Mouse (Mus musculus) intestine, embryonic 15.5 days (tissue): ENCODE data around the gene Exoc8. TPM values are rescaled to one million over a fixed set of nuclear protein-coding genes. Genes with fewer than 3 reads are reported as not detected.
A peak's percentile ranks its signal among the peaks of the same experiment; 100 is the strongest.

ENCODE experiments used
- ATAC-seq: fragments of 200-750 bp; cut with Nextera tagmentation; 2 replicates; pipeline ENCODE4 v1.8.0; 2017; ENCODE audit warnings: moderate TSS enrichment, moderate library complexity
- H3K27ac ChIP-seq: fragments of 300-500 bp; sonication (generic); 2 replicates; pipeline ENCODE4 v1.5.1; 2015; ENCODE audit warnings: mild to moderate bottlenecking, inconsistent platforms
- H3K27me3 ChIP-seq: fragments of 300-500 bp; sonication (generic); replicated peaks from 2 replicates; pipeline ENCODE4 v1.6.1; 2015; ENCODE audit warnings: inconsistent platforms
- H3K36me3 ChIP-seq: fragments of 300-500 bp; sonication (generic); 2 replicates; pipeline ENCODE4 v1.6.1; 2015; ENCODE audit warnings: inconsistent platforms
- H3K4me1 ChIP-seq: fragments of 300-500 bp; sonication (generic); replicated peaks from 2 replicates; pipeline ENCODE4 v1.6.1; 2015; ENCODE audit warnings: inconsistent platforms
- H3K4me2 ChIP-seq: fragments of 300-500 bp; sonication (generic); replicated peaks from 2 replicates; pipeline ENCODE4 v1.6.1; 2015; ENCODE audit warnings: mild to moderate bottlenecking, inconsistent platforms
- H3K4me3 ChIP-seq: fragments of 300-500 bp; sonication (generic); replicated peaks from 2 replicates; pipeline ENCODE4 v1.5.1; 2015; ENCODE audit warnings: inconsistent platforms
- H3K9ac ChIP-seq: fragments of 300-500 bp; sonication (generic); 2 replicates; pipeline ENCODE4 v1.6.1; 2015; ENCODE audit warnings: inconsistent platforms
- H3K9me3 ChIP-seq: fragments of 300-500 bp; sonication (generic); 2 replicates; pipeline ENCODE4 v1.6.1; 2016; ENCODE audit warnings: inconsistent platforms
- WGBS: fragments of 180-500 bp; shearing (Covaris S2); methylation state at CpG from one replicate; pipeline ENCODE4 v1.1.7; 2015; 5-methylcytosine and 5-hydroxymethylcytosine counted together
- polyA plus RNA-seq: library from polyadenylated mRNA; unstranded; fragments of >200 nt; fragmentation: Nextera tagmentation; extraction: Ambion mirVana; gene quantifications from 2 replicates; pipeline ENCODE4 v1.2.1, GENCODE M21; 2015

The Exoc8 gene
- polyA plus RNA-seq, 1 experiment from 2014 or later = 7.5 TPM

GRCm38 (mm10) chr8:124863729-124864128 lies 33.8 kb downstream of the Exoc8 start:
- 8% methylated on average over 8 of the region's 8 CpGs for WGBS
- no peak for ATAC-seq

DNA sequence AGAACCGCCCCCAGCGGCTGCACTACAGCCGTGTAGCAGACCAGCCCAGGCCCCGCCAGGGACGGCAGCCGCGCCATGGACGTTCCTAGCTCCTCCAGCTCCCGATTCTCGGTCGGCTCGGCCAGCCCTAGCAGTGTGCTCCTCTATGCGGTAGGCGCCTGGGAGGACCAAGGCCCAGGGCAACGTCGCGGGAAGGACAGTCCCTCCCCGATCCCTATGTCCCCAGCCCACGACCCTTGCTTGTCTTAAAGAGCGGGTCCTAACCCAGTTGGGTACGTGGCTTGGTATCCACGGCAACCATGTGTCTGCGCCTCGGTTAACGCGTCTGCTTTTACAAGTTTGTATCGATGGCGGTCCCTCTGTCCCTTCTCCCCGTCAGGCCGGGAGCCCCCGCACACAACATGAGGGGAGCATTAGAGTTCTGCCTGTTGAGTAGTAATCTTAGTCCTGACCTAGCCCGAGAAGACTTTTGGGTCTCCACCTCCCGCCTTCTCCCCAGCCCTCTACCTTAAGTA lies 34.3 kb downstream of the Exoc8 start:
- Histone ChIP-seq H3K36me3 (peaks cover 16% of the 10 kb centered on the region), H3K27me3 (no peaks in the 10 kb centered on the region), H3K27ac (peak overlapping the region; percentile 93), H3K4me2 (peak overlapping the region; percentile 77), H3K9ac (peak overlapping the region; percentile 96), H3K4me1 (peaks cover 4% of the 10 kb centered on the region; the same call in 1 of the 2 replicates), H3K4me3 (peak overlapping the region; percentile 81), H3K9me3 (no peaks in the 10 kb centered on the region)
- ATAC-seq = peak; percentile 82
- WGBS = 0% methylated on average over 33 of the region's 33 CpGs

More at GRCm38 (mm10) chr8:124863729-124864128, 33.8 kb downstream of the Exoc8 start:
- Histone ChIP-seq H3K27me3 (no peaks in the 10 kb centered on the region), H3K9me3 (no peaks in the 10 kb centered on the region), H3K4me2 (peak overlapping the region; percentile 77), H3K4me3 (peak overlapping the region; percentile 81), H3K9ac (peak overlapping the region; percentile 96), H3K4me1 (peaks cover 4% of the 10 kb centered on the region; the same call in 1 of the 2 replicates), H3K36me3 (peaks cover 13% of the 10 kb centered on the region; the same call in 1 of the 2 replicates), H3K27ac (peak overlapping the region; percentile 93; the same call in 1 of the 2 replicates)

GRCm38 (mm10) chr8:124862321-124863162 lies 35.0 kb downstream of the Exoc8 start, which contains the start of the genes Gnpat and 2810004N23Rik:
Gnpat (plus strand) TSS chr8:124863033.
2810004N23Rik (minus strand) TSS chr8:124863120.
- WGBS = 2% methylated on average over 55 of the region's 55 CpGs
- H3K27me3 ChIP-seq = no peaks in the 10 kb centered on the region
- peak within 1 kb of the TSS; percentile 93 for H3K27ac ChIP-seq
- H3K36me3 ChIP-seq = peaks cover 23% of the 10 kb centered on the region
- H3K9me3 ChIP-seq = no peaks in the 10 kb centered on the region
- H3K9ac ChIP-seq = peak within 1 kb of the TSS; percentile 96
- H3K4me3 ChIP-seq = peak within 1 kb of the TSS; percentile 81
- peaks cover 4% of the 10 kb centered on the region; the same call in 1 of the 2 replicates for H3K4me1 ChIP-seq
- ATAC-seq = peak; percentile 98
- peak within 1 kb of the TSS; percentile 77 for H3K4me2 ChIP-seq

DNA sequence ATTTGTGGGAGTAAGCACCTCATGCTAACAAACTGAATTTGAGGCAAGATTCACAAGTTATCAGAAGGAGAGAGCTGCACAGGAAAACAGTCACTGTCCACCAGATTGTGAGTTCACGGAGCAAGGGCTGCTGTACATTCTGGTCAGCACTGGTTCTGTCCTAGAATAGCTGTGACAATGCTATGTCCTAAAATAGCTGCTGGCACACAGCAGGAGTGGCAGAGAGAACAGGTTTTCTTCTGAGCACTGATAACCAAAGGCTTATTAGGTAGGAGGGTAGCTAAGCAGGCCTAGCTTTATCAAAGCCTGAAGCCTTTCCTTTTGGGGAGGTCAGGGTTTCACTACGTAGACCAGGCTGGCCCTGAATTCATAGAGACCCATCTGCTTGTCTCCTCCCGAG lies 37.3 kb downstream of the Exoc8 start:
- peaks cover 4% of the 10 kb centered on the region; the same call in 1 of the 2 replicates for H3K4me1 ChIP-seq
- H3K4me2 ChIP-seq = no peak overlapping the region
- H3K9ac ChIP-seq = no peak overlapping the region
- WGBS = 96% methylated on average over 3 of the region's 3 CpGs
- H3K27me3 ChIP-seq = no peaks in the 10 kb centered on the region
- H3K27ac ChIP-seq = no peak overlapping the region
- ATAC-seq = no peak
- H3K9me3 ChIP-seq = 0 out of 2 replicates have a peak, but pooled peaks cover 4% of the 10 kb centered on the region
- H3K36me3 ChIP-seq = peaks cover 43% of the 10 kb centered on the region
- no peak overlapping the region for H3K4me3 ChIP-seq

- Histone ChIP-seq H3K27ac (no peak overlapping the region), H3K4me2 (no peak overlapping the region), H3K36me3 (peaks cover 50% of the 10 kb centered on the region), H3K9me3 (0 out of 2 replicates have a peak, but pooled peaks cover 6% of the 10 kb centered on the region), H3K9ac (no peak overlapping the region), H3K27me3 (no peaks in the 10 kb centered on the region), H3K4me1 (peaks cover 4% of the 10 kb centered on the region; the same call in 1 of the 2 replicates), H3K4me3 (no peak overlapping the region)
- no peak for ATAC-seq
Measured at GRCm38 (mm10) chr8:124859466-124859865, 38.0 kb downstream of the Exoc8 start.

DNA sequence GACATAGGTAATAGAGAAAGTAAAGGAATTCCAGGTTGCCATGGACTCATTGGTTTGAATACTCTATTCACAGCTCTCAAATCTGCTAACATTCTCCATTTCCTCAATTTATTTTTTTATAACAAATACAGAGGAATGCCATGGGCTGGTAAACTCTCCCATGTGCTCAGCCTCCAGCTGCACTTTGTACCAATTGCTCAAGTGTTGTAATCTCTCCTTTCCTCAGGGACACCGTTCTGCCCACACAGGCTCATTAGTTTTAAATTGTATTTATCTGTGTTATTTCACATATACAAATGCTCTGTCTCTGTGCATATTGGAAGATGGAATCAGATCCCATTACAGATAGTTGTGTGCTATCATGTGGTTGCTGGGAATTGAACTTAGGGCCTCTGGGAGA lies 44.0 kb downstream of the Exoc8 start:
- H3K36me3 ChIP-seq = peaks cover 49% of the 10 kb centered on the region
- 91% methylated on average over 1 of the region's 1 CpGs for WGBS

DNA sequence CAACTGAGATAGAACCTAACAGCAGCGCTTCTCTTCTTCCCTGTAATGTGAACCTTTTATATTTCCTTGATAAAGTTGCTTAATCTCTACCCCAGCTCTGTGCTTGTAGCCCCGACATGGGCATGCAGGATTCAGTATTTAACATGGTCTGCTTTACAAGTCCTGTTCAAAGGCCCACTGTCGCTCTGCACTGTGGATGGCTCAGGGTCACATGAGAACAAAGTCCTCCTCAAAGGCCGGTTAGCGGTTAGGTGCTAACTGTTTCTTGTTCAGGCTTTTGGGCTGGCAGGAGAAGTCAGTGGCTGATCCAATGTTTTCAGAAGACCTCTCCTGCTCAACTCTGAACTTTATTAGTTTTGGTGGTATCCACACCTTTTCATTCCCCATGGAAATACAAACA lies 51.9 kb downstream of the Exoc8 start:
- no peaks in the 10 kb centered on the region for H3K4me1 ChIP-seq
- no peak overlapping the region for H3K9ac ChIP-seq
- H3K4me2 ChIP-seq = no peak overlapping the region
- no peak overlapping the region for H3K27ac ChIP-seq
- no peak overlapping the region for H3K4me3 ChIP-seq
- no peaks in the 10 kb centered on the region for H3K9me3 ChIP-seq
- H3K36me3 ChIP-seq = peaks cover 10% of the 10 kb centered on the region
- no peak for ATAC-seq
- H3K27me3 ChIP-seq = no peaks in the 10 kb centered on the region
- WGBS = 77% methylated on average over 5 of the region's 5 CpGs

More for the DNA sequence above, 44.0 kb downstream of the Exoc8 start:
- no peak for ATAC-seq
- no peak overlapping the region for H3K9ac ChIP-seq
- no peak overlapping the region for H3K27ac ChIP-seq
- no peak overlapping the region for H3K4me2 ChIP-seq
- H3K4me1 ChIP-seq = no peaks in the 10 kb centered on the region
- H3K27me3 ChIP-seq = no peaks in the 10 kb centered on the region
- no peak overlapping the region for H3K4me3 ChIP-seq
- peaks cover 12% of the 10 kb centered on the region; the same call in 1 of the 2 replicates for H3K9me3 ChIP-seq

GRCm38 (mm10) chr8:124845131-124845530 lies 52.4 kb downstream of the Exoc8 start:
- H3K9ac ChIP-seq = no peak overlapping the region
- no peaks in the 10 kb centered on the region for H3K9me3 ChIP-seq
- no peaks in the 10 kb centered on the region for H3K4me1 ChIP-seq
- no peak overlapping the region for H3K4me3 ChIP-seq
- H3K4me2 ChIP-seq = no peak overlapping the region
- H3K27me3 ChIP-seq = no peaks in the 10 kb centered on the region
- no peak overlapping the region for H3K27ac ChIP-seq
- peaks cover 14% of the 10 kb centered on the region for H3K36me3 ChIP-seq
- ATAC-seq = no peak
- 68% methylated on average over 3 of the region's 3 CpGs for WGBS

Other genes with a start within 250 kb of the Exoc8 start
- 24.4 TPM in 2 replicates for gene 2310022B05Rik, start 234.3 kb downstream of the Exoc8 start, polyA plus RNA-seq
- 42.7 and 42.8 TPM in 2 replicates for gene Ttc13, start 175.7 kb downstream of the Exoc8 start, polyA plus RNA-seq
- gene Arv1, start 175.6 kb downstream of the Exoc8 start, polyA plus RNA-seq = 19.7 and 20.9 TPM in 2 replicates
- gene Fam89a, start 145.9 kb downstream of the Exoc8 start, polyA plus RNA-seq = 3.9 and 4.3 TPM in 2 replicates
- gene Trim67, start 104.6 kb downstream of the Exoc8 start, polyA plus RNA-seq = 0.57 and 0.64 TPM in 2 replicates
- gene Gnpat, start 34.7 kb downstream of the Exoc8 start, polyA plus RNA-seq = 82.6 and 83.9 TPM in 2 replicates
- gene 2810004N23Rik, start 34.6 kb downstream of the Exoc8 start, polyA plus RNA-seq = 44.8 and 48.6 TPM in 2 replicates
- 8.4 and 8.5 TPM in 2 replicates for gene Sprtn, start 181 bp upstream of the Exoc8 start, polyA plus RNA-seq
- gene Egln1, start 51.6 kb upstream of the Exoc8 start, polyA plus RNA-seq = 14.0 and 14.4 TPM in 2 replicates
- 99.3 and 104 TPM in 2 replicates for gene Tsnax, start 115.3 kb upstream of the Exoc8 start, polyA plus RNA-seq
- gene Disc1, start 156.5 kb upstream of the Exoc8 start, polyA plus RNA-seq = 1.6 and 1.9 TPM in 2 replicates